Mouse (Mus musculus) retina, postnatal 1 day (tissue): ENCODE data around the gene Trpc1.

Experiments
- DNase-seq: peaks from one replicate; pipeline ENCODE4 v3.0.0-alpha.2; 2012

The Trpc1 gene

GRCm38 (mm10) chr9:95695023-95695422 is 55.2 kb downstream of the Trpc1 start:
- no peak for DNase-seq

- DNase-seq, result no peak
Observed at GRCm38 (mm10) chr9:95694526-95694925, 55.6 kb downstream of the Trpc1 start.

- no peak for DNase-seq
Observed at GRCm38 (mm10) chr9:95693528-95694100, 56.6 kb downstream of the Trpc1 start.

DNA sequence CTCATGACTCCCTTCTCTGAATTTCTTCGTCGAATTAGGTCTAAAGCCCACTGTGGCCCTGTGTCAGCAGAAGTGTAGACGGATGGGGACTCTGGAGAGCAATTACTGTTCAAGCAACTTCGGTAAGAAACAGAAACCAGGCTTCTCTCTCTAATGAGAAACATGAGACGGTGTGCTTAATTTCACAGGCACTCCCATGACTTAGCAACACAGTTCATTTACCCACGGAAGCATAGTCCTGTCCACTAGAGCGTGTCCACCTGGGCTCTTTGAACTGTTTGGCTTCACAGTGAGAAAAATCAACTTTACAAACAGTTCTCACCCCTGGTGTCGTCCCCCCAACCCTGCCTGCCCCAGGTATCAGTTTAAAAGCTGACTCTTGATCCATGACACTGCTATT is 57.4 kb downstream of the Trpc1 start:
- no peak for DNase-seq

DNA sequence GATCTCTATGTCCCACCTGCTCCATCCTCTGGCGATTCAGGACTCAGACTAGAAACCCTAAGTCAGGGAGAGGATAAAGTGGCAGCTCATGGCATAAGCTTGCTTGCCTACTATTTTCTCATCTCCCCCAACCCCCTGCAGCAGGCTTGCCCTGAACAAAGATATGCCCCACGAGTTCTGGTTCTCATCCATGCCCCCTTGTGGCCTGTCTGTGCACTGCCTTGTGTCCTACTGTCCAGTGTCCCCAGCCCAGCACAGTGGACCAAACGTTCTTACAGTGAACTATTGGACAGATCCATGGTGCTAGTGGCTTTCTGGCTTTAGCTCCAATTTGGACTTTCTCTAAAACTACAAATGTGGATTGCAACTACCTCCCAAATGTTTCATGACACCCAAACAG is 62.1 kb downstream of the Trpc1 start:
- DNase-seq, result peak; percentile 26

DNA sequence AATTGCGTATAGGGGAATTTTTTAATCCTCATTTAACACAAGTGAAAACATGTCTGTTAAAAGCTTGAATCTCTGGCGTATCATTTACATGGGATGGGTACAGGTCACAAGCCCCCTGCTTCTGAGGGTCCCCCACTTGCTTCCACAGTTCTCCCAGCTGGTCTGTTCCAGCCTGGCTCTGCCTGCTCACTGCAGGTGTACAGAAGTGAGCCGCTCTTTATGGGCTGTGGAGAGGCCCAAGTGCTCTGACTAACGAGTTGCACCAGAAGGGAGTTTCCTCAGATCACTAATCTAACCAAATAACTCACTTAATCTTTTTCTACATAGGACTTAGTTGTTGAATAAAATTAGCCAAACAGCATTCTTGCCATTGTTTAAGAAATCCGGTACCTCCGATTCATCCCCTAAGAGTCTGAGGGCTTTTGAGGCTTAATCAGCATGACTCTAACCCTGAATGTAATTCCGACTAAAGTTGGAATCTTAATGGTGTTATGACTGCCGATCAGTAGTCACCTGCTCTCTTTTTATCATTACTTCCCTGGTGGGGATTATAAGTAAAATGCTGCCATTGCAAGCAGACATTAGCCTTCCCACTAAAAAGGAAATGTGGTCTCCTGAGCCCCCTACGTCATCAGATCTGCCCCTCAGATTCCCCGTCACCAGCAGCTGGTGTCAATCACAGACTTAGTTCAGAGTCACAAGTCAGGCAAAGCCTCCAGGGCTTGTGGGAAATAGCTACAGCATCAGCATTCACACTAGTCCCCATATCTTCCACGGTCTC is 64.3 kb downstream of the Trpc1 start:
- peak; percentile 16 for DNase-seq

DNA sequence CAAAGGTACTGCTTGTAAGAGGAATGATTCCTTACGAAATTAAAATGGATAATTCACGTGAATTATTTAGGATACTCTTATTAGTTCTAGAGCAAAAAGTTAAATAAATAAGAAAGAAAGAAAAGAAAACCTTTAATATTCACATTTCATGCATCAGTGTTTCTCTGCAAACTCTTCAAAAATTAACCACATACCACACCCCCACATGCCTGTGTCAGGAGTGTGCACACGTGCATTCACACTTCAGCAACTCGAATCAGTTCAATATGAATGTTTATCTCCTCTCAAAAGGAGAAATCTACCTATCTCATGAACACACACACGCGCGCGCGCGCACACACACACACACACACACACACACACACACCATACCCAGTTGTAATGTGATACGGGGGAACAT is 69.5 kb downstream of the Trpc1 start:
- no peak for DNase-seq

GRCm38 (mm10) chr9:95679966-95680365 is 70.2 kb downstream of the Trpc1 start:
- no peak for DNase-seq

DNA sequence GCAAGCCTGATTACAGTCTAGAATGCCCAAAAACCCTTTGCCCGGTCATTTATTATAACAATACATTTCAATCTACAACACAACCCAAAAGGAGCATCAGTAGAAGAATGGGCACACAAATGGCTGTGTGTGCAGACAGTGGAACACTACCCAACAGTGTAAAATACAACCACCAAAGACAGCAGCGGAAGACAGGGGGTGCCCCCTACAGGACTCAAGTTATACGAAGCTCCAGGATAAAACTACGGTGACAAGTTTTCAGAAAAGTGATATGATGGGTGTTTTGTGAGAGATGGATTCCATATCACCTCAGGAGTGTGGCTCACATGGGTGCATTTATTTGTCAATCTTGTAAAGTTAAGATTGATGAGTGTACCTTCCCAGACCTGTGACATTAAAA is 74.2 kb downstream of the Trpc1 start:
- no peak for DNase-seq

DNA sequence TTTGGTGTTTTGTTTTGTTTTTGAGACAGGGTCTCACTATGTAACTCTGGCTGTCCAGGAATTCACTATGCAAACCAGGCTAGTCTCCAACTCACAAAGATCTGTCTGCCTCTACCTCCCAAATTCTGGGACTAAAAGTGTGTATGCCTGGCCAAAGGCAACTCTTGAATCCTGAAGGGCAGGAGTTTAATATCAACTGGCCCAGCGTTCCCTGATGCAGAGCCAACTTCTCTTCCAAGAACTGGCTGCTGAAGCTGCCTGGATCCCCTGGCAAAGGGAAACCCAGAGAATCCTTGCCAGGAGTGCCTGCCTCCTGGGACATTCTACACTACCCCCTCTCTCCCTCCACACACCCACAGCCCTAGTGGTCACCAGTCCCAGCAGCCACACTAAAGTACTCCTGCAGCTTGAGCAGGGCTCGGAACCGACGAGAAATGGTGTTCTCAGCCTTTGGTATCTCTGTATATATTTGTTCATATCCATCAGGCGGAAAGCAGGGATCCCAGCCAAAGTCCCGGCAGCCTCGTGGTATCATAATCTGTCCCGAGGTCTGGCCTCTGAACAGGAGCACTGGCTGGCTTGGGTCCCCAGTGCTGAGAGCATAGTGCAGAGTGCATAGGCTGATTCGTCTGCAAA is 75.0 kb downstream of the Trpc1 start:
- no peak for DNase-seq

GRCm38 (mm10) chr9:95672760-95673159 is 77.4 kb downstream of the Trpc1 start:
- peak; percentile 14 for DNase-seq

- no peak for DNase-seq
Observed at GRCm38 (mm10) chr9:95672331-95672730, 77.8 kb downstream of the Trpc1 start.

DNA sequence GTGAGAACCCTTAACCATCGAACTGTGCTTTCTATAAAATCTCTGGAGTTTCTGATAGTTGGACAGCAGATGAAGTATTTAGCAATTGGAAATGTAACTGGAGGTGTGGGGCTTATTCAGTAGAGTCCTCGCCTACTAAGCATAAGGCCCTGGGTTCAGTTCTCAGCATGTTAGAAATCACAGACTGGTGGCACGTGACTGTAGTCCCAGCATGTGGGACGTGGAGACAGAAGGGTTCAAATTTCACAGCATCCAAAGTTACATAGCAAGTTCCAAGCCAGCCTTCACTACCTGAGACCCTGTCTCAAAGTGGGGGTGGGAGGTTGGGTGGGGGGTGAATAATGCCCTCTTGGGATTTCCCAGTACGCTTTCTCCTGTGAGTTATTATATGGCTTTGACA is 81.9 kb downstream of the Trpc1 start:
- no peak for DNase-seq

DNA sequence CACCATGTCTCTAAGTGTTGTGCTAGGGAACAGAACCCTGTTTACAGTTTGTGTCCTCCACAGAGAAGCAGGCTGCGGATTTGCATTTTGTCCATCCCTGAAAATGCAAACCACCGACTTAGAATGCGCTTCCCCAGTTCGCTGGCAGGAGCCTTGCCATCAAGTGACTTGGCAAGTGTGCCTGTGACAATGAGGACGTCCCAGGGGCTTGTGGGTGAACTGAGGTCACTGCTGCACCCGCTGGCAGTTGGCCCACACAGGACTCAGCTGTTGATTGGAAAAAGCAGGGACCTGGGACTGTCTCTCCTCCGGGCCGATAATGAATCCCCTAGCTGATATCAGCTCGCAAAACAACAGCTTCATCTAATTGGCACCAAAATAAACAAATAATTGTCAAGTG is 82.3 kb downstream of the Trpc1 start:
- DNase-seq, result peak; percentile 63

- no peak for DNase-seq
Observed at GRCm38 (mm10) chr9:95665835-95666234, 84.3 kb downstream of the Trpc1 start.

DNA sequence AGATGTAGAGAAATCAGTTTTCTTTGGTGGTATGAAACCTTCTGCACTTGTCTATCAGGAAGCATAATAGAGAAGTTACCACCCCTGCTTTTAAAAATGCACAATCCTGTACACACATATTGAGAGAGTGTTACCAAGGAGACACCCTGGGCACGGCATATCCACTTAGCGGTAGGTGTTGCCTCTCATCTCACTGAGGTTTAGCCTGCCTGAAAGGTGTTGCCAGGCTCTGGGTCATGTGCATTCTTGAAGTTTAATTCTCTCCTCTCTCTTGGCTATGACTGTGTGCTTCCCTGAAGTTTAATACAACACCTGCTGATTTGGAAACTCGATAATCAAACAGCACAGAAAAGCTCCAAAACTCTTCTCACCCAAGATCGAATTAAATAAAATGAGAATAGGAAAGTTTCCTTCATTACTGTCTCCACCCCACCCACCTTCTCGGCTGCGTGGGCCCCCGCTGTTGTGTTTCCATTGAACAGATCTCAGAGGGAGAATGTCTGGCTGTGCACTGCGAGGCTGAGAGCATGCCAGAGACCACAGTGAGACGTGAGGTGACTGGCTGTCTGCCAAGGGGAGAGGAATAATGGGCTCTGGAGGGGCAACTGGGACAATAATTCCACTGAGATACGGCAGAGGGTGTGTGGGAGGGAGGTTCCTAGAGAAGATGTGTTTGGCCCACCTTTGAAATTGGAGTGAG is 85.7 kb downstream of the Trpc1 start:
- peak; percentile 37 for DNase-seq

DNA sequence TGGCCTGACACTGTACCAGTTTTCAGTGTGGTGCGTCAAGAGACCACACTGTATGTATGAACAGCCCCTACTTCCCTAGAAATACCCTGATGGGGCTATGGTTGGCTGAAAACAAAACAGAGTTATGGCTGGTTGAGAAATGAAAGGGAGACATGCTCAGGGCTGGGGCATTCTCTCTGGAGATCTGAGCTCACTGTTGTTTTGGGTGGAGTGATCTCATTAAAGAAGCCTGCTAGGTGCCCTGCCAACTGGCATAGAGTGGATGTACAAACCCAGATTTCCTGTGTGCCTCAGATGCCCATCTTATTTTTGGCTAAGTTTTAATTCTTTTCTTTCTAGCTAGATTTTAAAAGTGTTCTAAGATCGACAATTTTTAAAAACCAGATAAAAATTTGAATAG is 92.2 kb downstream of the Trpc1 start:
- DNase-seq, result no peak
